Mouse (Mus musculus): ENCODE results near the gene Sec1.

Gene Sec1

DNA sequence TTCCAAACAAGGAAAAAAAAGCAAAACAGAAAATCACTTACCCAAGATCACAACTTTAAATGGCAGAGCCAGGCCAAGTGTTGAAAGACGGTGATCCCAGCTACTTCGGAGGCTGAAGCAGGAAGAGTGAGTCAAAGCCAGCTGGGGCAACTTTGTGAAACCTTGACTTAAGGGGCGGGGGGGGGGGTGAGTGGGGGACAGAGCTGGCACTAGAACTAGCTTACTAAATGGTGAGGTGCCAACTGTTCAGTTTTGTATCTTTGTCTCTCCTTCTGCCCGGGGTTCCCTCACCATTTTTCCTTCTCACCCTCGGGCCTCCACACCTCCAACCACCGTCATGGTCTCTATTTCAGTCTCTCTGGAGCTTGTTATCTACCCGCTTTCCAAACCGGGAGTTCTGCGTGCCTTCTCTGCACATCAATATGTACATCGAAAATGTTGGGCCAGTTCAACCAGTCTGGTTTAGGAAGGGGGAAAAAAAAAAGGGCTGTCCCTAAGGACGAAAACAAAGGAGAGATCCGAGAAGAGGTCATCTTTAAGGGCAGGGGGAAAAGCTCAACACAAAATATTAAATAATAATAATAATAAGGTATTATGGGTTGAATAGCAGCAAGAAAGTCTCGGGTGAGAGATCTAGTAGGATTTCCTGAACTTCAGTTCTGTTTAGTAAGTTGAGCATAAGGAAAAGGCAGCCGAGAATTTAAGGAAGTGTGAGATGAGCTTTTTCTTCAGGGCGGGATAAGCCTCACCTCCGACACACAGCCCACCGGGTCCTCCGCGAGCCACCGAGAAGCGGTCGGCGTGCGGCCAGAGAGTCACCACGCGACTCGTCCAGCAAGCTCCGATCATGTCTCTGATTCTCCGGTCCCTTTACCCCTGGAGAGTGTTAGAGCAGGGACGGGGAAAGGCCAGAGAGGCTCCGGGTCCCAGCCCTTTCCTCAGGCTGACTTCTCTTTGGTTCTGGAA lies 23.0 kb upstream of the Sec1 start:
- DNase-seq = no peak

DNA sequence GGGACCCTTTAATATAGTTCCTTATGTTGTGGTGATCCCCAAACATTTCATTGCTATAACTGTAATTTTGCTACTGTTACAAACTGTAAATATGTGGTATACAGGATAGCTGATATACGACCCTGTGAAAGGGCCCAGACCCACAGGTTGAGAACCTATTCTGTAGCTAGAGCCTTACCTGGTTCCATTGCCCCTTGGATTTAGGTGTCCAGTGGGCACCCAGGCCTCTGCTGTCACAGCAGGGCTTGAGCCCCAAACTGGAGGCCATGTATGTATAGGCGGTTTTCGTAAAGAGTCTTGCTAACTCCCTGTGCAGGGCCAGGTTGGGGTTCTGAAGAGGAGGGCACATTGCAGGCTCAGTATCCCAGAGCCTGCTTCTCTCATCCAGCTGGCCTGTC lies 22.3 kb upstream of the Sec1 start:
- DNase-seq = no peak

DNA sequence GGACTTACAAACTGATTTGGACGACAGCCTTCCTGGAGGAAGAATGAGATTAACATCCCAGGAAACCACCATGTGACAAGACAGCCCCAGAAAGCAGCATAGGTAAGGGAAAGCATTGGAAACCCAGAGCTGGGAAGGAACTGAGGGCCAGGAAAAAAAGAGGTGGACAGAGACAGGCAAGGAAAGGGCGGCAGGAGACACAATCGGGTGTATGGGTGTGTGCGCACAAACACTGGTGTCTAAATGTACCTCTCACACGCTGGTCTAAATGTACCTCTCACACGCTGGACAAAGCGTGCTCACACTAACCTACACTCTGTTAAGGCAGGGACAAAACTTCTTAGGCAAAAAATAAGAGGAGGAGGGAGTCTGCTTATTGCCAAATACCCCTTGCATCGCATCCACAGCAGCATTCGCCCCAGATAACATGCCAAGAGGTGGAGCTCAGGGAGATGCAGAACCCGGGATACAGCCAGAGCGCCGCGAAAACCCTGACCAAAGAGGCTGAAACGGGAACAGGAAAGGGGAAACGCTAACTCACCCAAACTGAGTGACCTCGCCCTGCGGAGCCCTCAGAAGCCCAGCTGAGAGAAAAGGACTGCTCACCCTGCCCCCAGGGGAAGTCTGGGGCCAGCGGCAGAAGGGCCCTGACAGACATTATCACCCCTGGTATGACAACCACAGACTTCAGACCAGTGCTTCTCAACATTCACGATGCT lies 21.7 kb upstream of the Sec1 start:
- no peak for DNase-seq

DNA sequence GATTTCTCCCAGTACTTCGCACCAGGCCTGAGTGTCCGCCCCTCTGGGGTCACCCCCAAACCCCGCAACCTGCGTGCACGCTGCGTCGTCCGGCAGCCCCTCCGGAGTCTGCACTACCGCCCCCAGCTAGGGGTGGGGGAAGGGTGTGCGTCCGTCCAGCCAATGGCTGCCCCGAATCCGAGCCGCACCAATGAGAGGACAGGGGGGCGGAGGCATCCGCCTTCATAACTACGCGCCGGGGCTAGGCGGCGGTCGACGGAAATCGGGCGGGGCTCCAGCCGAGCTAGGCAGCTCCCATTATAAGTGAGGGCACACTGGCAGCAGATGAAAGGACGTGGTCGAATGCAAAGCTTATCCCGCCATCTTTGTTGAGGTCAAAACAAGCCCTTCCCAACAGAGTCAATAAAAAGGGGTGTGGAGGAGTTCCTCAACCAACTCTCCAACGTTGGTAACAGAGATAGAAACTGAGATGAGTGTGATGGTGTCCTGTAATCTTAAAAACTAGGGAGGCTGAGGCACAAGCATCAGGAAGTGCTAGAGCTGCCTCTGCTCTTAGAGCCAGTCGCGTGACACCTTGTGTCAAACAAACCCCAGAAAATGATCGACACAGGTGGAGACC lies 21.0 kb upstream of the Sec1 start, which contains the start of gene Rpl18:
Gene Rpl18, plus strand, starts transcription at position 368 of the 619 bp plus-strand sequence.
- DNase-seq = peak; percentile 97

DNA sequence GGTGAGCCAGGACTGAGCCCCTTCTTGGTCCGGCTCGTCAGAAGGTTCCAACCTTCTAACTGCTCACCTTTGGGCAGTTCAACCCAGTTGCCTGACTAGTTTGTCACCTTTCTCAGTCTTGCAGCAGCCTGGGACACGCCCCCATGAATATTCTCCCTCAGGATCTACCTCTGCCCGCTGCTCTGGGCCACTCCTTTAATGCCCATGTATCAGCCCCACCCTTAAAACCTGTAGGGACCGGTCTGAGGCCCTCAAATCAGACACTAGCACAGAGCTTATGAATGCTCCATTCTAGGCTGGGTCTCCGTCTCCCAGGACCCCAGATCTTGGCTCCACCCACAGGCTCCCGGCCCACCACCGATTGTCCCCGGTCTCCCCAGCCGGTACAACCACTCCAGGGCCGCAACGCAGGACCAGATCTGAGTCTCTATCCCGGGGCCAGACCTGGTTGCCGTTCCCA lies 20.5 kb upstream of the Sec1 start:
- no peak for DNase-seq

DNA sequence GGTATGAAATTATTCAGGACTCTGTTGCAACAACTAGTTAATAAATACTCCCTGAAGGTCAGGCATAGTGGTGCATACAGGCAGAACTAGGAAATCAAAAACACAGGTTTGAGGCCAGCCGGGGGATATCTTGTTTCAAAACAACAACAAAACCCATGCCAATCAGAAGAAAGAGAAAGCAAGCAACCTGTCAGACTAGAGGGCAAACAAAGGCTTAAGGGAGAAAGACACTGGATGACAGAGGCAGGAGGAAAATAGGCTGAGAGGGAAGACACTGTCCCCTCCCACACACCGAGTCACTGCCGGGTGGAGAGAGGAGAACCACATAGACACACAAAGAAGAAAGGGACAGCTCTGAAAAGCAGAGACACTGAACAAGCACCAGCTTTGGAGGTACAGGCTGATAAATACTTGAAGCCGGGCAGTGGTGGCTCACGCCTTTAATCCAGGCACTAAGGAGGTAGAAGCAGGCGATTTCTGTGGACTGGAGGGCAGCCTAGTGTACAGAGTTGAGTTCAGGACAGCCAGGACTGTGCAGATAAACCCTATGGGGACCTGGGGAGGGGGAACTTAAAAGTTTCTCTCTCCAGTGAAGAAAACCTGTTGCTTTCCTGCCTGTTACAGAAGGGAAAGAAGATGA lies 19.8 kb upstream of the Sec1 start:
- peak; percentile 28 for DNase-seq

DNA sequence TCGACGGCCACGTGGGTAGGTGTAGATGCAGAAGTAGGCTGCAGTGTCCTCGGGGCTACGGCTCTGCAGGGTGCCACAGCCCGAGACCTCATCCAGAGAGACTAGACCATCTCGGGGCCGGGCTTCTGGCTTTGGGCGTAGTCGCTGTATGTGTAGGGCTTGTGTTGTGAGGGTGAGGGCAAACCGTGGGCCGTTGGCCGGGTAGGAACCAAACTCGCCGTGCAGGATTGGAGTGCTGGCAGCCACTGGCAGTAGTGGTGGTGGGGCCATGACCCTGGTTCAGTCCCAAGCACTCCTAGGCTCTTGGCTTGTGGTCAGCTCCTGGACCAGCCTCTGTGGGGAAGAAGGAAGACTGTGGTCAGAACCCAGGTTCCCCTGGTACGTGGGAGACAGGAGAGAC lies 19.2 kb upstream of the Sec1 start:
- DNase-seq = no peak

DNA sequence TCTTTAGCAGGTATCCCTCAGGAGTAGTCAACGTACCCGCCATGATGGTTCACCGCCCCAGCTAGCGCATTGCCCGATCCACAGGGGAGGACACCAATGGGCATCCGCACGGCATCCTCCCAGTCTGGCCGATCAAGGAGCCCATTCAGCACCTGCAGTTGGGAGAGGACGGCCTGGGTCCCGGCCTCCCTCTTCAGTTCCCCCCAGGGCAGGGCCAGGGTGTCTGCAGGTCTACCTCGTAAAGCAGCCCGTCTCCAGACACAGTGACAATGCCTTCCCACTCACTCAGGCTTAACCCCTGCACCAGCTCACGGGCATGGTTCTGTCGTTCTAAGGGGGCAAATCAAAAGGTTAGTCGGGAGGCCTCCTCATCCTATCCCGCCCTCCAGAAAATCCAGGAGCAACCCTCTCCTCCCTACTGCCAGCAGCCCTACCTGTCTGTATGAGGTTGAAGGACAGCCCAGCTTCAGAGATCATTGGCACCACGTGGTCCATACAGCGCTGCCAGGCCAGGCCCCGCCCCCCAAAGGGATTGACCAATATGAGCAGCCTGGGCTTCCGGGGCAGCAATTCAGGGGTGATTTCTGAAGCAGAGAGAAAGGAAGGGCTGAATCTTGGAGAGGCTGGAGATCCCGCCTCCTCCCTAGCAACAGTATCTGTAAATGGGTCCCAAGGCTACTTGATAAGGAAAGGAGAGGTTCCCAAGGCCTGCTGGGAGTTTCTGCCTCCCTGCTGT lies 18.0 kb upstream of the Sec1 start:
- DNase-seq = peak; percentile 88

DNA sequence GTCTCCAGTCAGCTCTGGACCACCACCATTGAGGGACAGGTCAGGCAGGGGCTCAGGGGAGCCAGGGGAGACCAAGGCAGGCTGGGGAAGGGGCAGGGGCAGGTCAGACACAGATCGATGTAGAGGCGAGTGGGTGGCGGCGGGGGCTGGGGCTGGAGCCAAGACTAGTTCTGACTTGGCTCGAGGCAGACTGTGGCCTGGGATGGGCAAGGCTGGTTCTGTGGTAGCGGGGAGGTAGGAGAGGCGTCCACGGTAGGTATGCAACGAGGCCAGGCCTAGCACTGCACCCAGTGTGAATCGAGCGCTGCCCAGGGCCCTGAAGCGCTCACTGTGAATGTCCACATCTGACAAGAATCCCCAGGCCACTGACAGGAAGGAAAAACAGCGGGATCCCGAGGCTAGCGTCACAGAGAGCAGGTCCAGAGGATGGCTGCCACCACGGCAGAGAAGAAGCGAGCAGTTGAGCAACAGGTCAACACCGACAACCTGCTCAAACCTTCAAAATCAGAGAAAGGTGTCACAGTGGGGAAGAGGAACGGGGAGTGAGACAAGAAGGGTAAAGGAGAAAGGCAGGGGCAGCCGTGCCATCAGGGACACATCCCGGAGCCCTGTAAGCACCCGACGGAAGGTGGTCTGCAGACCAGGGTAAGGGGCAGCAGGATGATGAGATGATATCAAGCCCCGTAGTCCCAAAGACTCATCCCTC lies 17.3 kb upstream of the Sec1 start:
- DNase-seq = no peak

DNA sequence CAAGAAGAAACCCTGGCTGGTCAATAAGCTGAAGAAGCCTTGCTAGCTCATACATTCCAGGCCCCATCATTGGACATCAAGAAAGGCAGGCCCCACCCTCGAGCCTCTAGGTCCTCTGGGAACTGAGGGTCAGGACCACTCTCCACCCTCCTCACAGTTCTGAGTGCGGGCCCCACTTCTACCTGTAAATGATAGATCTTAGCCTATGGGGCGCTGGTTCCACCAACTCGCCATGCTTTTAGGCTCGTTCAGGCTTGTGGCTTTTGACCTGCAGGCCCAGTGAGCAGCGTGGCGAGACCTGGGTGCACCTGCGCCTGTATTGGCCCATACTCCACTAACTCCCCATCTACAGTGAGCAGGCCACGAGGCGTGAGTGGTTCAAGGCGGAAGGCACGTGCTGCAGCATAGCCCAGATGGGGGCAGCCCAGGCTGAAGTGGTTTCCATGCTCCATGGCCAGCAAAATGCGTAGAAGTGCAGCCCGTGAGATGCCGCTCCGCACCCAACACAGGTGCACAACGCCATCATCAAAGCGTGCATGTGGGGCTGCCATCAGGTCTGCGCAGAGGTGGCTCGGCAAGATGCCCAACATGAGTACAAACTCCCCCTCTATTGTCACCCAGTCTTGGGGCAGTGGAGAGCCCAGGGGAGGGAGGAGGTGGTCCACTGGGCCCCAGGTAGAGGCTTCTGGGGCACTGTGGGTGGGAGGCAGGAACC lies 16.4 kb upstream of the Sec1 start:
- no peak for DNase-seq

DNA sequence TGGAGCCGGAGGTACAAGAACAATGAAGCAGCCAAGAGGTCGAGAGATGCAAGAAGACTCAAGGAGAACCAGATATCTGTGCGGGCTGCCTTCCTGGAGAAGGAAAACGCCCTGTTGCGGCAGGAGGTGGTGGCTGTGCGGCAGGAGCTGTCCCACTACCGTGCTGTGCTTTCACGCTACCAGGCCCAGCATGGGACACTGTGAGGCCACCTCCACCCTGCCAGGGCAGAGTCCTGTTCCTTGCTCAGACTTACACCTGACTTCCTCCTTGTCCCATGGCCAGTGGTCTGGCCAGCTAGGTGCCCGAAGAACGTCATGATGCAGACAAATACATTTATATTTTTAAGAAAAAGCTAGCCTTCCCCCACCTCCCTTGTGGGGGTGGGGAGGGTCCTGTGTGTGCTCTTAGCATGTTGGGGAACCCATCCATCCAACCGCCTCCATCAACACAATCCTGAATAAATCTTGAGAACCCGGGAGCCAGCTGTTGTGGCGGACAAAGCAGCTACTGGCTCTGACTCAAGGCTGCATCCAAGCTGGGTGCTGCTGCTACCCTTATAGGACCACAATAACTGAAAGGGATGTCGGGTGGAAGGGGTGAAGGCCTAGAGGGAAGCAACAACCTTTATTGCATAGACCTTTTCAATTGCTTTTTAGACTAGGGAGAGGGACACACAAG lies 15.6 kb upstream of the Sec1 start:
- DNase-seq = no peak

DNA sequence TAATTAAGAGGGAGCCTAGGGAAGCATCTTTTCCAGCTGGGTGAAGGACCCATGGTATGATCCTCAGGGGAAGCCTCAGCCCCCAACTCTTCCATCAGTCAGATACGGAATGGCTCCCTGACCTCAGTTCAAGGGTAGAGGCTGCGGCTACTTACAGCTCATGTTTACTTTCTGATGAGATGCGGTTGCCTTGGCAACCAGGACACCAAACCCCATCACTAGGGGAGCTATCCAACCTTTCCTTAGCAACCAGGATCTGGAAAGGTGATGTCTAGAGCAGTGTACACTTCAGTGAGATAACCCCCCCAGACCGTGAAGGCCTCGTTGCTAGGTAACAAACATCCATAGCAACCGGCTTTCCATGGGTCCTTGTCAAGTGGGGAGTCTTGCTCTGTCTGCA lies 14.8 kb upstream of the Sec1 start:
- peak; percentile 36 for DNase-seq

DNA sequence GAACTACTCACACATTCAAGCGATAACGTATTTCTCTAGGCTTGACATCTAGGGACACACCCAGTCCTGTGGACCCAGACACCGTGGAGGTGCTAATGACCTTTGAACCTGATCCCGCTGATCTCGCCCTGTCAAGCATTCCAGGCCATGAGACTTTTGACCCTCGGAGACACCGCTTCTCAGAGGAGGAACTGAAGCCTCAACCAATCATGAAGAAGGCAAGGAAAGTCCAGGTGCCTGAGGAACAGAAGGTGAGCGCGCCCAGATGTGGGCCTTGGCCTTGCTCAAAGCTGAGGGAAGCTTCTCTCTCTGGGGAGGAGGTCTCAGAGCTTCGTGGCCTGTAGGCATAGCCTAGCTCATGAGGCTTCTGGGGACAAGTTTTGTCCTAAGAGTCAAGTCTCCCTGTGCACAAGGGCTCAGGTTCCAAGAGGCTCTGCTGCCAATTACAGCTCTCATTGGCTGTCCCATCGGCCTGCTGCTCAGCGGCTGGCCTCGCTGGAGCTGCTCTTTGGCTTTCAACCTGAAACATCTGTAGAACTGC lies 14.1 kb upstream of the Sec1 start:
- DNase-seq = peak; percentile 78

DNA sequence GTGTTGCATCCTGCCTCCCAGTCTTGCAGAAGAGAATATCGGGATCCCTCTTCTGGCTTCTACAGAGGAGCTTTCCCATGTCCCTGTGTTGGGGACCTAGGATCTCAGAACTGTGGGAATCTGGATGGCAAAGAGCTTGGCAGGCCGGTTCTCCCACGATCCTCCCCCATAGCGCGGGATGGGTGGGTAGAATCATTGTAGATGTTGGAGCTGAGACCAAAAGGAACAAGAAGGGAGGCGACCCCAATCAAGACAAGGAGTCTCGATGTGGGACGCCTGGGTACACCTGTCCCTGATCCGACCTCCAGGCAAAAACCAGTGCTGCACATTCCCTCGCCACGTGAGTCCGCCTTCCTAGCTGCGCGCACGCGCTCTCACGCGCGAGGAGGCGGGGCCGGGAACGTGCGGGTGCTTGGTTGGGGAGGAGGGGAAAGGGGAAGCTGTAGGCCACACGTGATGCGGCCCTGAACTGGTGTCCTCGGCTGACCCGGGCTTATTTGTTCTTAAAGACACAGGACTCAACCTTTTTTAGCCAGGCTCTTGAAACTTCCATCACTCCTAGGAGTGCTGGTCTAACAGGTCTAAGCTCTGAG lies 13.3 kb upstream of the Sec1 start:
- peak; percentile 100 for DNase-seq

DNA sequence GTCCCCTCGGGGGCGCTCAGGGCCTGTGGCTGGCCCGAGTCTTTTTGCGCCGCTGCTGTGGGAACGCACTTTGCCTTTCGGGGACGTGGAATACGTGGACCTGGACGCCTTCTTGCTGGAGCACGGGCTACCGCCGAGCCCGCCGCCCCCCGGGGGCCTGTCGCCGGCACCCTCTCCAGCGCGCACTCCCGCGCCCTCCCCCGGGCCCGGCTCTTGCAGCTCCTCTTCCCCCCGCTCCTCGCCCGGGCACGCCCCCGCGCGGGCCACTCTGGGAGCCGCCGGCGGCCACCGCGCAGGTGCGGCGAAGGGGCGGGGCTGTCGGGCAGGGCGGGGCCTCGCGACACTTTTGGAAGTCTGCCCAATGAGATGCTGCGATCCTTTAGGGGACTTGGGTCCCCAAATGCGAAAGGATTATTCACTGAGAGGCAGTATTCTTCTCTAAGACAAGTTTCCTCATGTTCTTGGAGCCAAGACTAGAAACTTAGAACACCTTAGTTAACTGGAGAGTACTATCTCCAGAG lies 12.6 kb upstream of the Sec1 start:
- DNase-seq = peak; percentile 89

DNA sequence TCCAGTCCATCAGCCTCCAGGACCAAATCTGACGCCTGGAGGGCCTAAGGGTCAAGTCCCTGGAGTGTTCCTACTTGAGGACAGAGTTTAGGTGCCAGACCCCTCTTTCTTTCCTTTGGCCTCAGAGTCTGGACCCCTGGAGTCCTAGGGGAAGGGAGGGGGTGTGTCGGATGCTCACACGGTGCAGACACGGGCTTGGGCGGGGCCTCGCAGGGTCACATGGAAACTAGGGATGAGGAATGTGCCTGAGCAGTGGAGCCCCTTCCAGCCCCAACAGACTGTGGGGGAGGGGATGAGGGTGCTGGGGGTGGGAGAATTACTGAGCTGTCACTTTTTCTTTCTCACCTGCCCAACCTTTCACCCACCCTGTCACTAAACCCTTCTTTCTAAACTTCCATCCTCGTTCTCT lies 11.7 kb upstream of the Sec1 start:
- DNase-seq = peak; percentile 87

DNA sequence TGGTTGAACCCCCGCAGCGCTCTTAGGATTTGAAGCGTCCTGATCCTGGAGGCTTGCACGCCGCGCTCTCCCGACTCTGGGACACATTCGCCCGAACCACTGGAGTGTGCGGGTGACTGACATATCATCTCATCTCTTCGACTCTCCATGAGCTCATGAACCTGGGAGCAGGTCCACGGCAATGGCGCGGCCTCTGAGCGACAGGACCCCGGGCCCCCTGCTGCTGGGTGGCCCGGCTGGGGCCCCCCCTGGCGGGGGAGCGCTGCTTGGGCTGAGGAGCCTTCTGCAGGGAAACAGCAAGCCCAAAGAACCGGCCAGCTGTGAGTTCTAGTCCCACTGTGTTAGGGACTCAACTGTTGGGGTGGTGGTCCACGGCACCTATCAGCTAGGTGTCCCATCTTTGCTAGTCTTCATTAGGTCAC lies 11.3 kb upstream of the Sec1 start:
- DNase-seq = no peak

DNA sequence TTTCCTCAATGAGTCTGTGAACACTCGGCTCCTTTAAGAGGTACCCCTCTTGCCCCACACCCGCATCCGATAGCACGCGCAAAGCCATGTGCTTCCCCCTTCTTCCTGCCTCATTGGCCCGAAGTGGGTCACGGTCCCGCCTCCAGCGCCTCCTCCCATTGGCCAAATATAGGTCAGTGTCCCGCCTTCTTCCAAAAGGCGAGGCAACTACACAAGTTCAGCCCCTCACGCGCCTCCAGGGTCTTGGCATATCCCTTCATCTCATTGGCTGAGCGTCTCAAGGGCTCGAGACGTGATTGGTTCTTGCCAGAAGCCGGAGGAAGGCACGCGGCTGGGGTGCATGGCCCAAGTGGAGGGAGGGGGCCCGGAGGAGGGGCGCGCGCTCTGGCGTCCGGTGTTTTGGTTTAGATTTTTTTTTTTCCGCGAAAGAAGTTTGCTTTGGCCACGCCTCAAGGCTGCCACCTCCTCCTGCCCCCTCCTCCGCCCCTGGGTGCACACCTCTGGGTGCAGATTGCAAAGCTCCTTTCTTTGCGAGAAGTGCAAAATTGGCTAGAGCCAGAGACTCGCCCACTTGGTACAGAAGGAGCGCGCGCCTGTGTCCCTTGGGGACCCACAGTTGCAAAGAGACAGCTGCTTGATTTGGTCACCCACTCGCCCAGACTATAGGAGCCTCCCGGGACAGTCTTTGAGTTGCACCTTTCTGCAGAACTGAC lies 10.7 kb upstream of the Sec1 start, which contains the start of gene Dbp:
Gene Dbp, plus strand, starts transcription at position 359 of the 713 bp plus-strand sequence.
- peak; percentile 99 for DNase-seq

All from kidney, adult 18-20 months (tissue).